Mouse (Mus musculus): ENCODE data around the gene Mcrip2. TPM values are rescaled to one million over a fixed set of nuclear protein-coding genes. Genes with fewer than 3 reads are reported as not detected.

Mcrip2 gene
- total and polyA plus RNA-seq, 3 experiments, result 1.4 to 16.1 (median 1.7) TPM

DNA sequence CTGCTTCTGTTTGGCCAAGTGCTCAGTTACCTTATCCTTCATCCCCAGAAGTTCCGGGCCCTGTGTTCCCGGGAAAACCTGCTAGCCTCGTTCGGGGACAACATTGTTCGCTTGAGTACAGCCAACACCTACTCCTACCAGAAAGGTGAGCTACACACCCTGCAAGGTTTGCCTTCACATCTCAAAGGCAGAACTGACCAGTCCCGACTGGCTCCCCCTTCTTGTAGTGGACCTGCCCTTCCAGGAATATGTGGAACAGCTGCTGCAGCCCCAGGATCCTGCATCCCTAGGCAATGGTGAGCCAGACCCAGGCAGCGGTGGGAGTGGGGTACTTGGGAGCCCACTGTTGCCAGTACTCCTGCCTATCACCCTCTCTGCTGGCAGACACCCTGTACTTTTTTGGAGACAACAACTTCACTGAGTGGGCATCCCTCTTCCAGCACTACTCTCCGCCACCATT lies 39.0 kb downstream of the Mcrip2 start:
- no peaks in the 10 kb centered on the region for H3K9me3 ChIP-seq (replicated peaks; ENCODE audit: low read length)
- no peaks in the 10 kb centered on the region for H3K27me3 ChIP-seq (replicated peaks)
- dilution Hi-C loops (cut with MboI; ENCODE audit: extremely low pct_ligation_motif_present, extremely low pct_unique_long_range_greater_than_20kb, low sequenced_read_pairs) (no loop called here), in situ Hi-C loops (cut with MboI; ENCODE audit: low pct_ligation_motif_present, low pct_unique_long_range_greater_than_20kb, low sequenced_read_pairs) (no loop called here)
- TF ChIP-seq POLR2AphosphoS2 (IDR thresholded peaks at IDR 0.05; ENCODE audit: low read depth, low read length) (0 out of 2 replicates have a peak, but pooled peaks have one; percentile 4), CHD2 (IDR thresholded peaks at IDR 0.05; ENCODE audit: low read length) (no peak), ZMIZ1 (IDR thresholded peaks at IDR 0.05; ENCODE audit: low read depth, low read length) (no peak; the same call in 1 of the 2 replicates), MEF2A (IDR thresholded peaks at IDR 0.05; ENCODE audit: borderline replicate concordance, low read depth, low read length) (no peak)
- peaks cover 24 to 61% of the 10 kb centered on the region in 2 experiments for H3K4me1 ChIP-seq (ENCODE audit: control insufficient read depth in 1 of 2, insufficient read depth in 2 of 2)
- H3K36me3 ChIP-seq (replicated peaks in 1 of 2; ENCODE audit: control insufficient read depth in 1 of 2, insufficient read depth in 1 of 2, low read length in 1 of 2), result peaks cover 49 to 73% of the 10 kb centered on the region in 2 experiments
- peaks cover 14% of the 10 kb centered on the region for H3K79me2 ChIP-seq (replicated peaks; ENCODE audit: control insufficient read depth, extremely low read depth, insufficient read depth, poor library complexity, severe bottlenecking)
- H3K9ac ChIP-seq (ENCODE audit: insufficient read depth, low read depth), result no peak overlapping the region
- H3K4me2 ChIP-seq (ENCODE audit: insufficient read depth, low read depth, poor library complexity, severe bottlenecking), result peak overlapping the region; percentile 30
- H3K4me3 ChIP-seq (replicated peaks in 1 of 3; ENCODE audit: low read depth in 2 of 3, low read length in 2 of 3, poor library complexity in 1 of 3), result peak overlapping the region; percentile 43 to 64 (median 49)
- no peak for DNase-seq (ENCODE audit: extremely low read depth)
- no peak overlapping the region for H3K27ac ChIP-seq (ENCODE audit: insufficient read depth, low read depth)

DNA sequence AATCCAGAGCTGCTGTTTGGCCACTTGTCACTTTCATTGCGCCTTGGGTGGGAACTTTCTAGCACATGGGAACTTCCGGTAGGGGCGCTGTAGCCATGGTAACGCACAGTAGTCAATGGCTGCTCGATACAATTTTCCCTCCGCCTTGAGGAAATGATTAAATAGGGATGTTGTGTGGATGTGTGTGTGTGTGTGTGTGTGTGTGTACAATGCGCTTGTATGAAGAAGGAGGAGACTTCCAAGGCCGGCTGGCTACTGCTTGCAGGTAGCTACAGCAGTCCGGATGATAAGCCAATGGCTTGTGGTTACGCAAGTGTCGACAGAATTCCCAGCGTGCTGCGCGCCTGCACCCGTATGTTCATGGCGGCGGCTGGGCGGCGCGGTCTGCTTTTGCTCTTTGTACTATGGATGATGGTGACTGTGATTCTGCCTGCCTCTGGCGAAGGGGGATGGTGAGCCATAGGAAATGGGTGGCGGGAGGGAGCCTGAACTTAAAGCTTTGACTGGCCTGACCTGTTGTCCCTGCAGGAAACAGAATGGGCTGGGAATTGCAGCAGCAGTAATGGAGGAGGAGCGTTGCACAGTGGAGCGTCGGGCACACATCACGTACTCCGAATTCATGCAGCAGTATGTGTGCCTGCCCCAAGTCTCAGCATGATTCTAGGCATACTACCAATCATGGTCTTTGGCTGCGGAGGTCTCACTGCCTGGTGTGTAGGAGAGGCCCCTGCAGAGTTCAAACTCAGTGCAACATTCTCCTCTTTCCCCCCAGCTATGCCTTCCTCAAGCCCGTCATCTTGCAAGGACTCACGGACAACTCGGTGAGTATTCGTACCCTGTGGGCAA lies 39.6 kb downstream of the Mcrip2 start, which contains the start of gene Jmjd8:
TSS of gene Jmjd8 (plus strand) at position 156 of the 846 bp plus-strand sequence.
- Histone ChIP-seq H3K4me1 (ENCODE audit: control insufficient read depth in 1 of 2, insufficient read depth in 2 of 2) (peaks cover 26 to 61% of the 10 kb centered on the region in 2 experiments), H3K4me2 (ENCODE audit: insufficient read depth, low read depth, poor library complexity, severe bottlenecking) (peak within 1 kb of the TSS; percentile 30)
- TF ChIP-seq CHD1 (IDR thresholded peaks at IDR 0.05; ENCODE audit: low read depth, low read length) (no peak), USF2 (conservative IDR thresholded peaks at IDR 0.05; ENCODE audit: low read depth, low read length) (no peak), USF1 (IDR thresholded peaks at IDR 0.05; ENCODE audit: low read depth, low read length) (no peak), RCOR1 (conservative IDR thresholded peaks at IDR 0.05; ENCODE audit: low read depth, low read length) (no peak), MYC (IDR thresholded peaks at IDR 0.05; ENCODE audit: low read depth, low read length) (peak; percentile 42; the same call in 1 of the 2 replicates), TCF12 (IDR thresholded peaks at IDR 0.05; ENCODE audit: low read depth, low read length) (no peak), IRF4 (IDR thresholded peaks at IDR 0.05; ENCODE audit: low read depth, low read length) (no peak), CHD2 (IDR thresholded peaks at IDR 0.05; ENCODE audit: low read length) (no peak), ETS1 (conservative IDR thresholded peaks at IDR 0.05; ENCODE audit: low read depth, low read length) (no peak), HCFC1 (IDR thresholded peaks at IDR 0.05; ENCODE audit: low read depth, low read length) (peak; percentile 54), NELFE (IDR thresholded peaks at IDR 0.05; ENCODE audit: low read depth, low read length) (0 out of 2 replicates have a peak, but pooled peaks have one; percentile 21), MEF2A (IDR thresholded peaks at IDR 0.05; ENCODE audit: borderline replicate concordance, low read depth, low read length) (no peak), NRF1 (IDR thresholded peaks at IDR 0.05; ENCODE audit: low read depth, low read length) (0 out of 2 replicates have a peak, but pooled peaks have one; percentile 21), MXI1 (IDR thresholded peaks at IDR 0.05; ENCODE audit: low read depth, low read length) (0 out of 2 replicates have a peak, but pooled peaks have one; percentile 51), MAFK (IDR thresholded peaks at IDR 0.05; ENCODE audit: insufficient replicate concordance, low read length) (no peak), ZKSCAN1 (IDR thresholded peaks at IDR 0.05; ENCODE audit: borderline replicate concordance, low read depth, low read length) (no peak), POLR2A (IDR thresholded peaks at IDR 0.05; ENCODE audit: low read depth, low read length) (peak; percentile 45; the same call in 1 of the 2 replicates), POLR2AphosphoS2 (IDR thresholded peaks at IDR 0.05; ENCODE audit: low read depth, low read length) (peak; percentile 26; the same call in 1 of the 2 replicates), ZC3H11A (IDR thresholded peaks at IDR 0.05; ENCODE audit: low read depth, low read length) (no peak), SIN3A (IDR thresholded peaks at IDR 0.05; ENCODE audit: low read length) (no peak; the same call in 1 of the 2 replicates), PAX5 (IDR thresholded peaks at IDR 0.05; ENCODE audit: low read length) (no peak), CTCF (conservative IDR thresholded peaks at IDR 0.05 in 1 of 2, IDR thresholded peaks at IDR 0.05 in 1 of 2; ENCODE audit: low read depth in 2 of 2, low read length in 2 of 2) (peak in 1 of 2 experiments; percentile 43; a peak in 2 of 4 replicates), SMC3 (IDR thresholded peaks at IDR 0.05; ENCODE audit: low read depth, low read length) (no peak), MAX (IDR thresholded peaks at IDR 0.05; ENCODE audit: low read length) (no peak), ELF1 (IDR thresholded peaks at IDR 0.05; ENCODE audit: low read depth, low read length) (peak; percentile 62), EP300 (IDR thresholded peaks at IDR 0.05; ENCODE audit: low read length) (no peak), MAZ (IDR thresholded peaks at IDR 0.05; ENCODE audit: low read depth, low read length) (no peak), E2F4 (IDR thresholded peaks at IDR 0.05; ENCODE audit: insufficient replicate concordance, low read depth, low read length) (no peak), ZNF384 (IDR thresholded peaks at IDR 0.05; ENCODE audit: low read depth, low read length) (no peak)

More for the DNA sequence above, 39.6 kb downstream of the Mcrip2 start, which contains the start of gene Jmjd8:
- Histone ChIP-seq H3K27ac (ENCODE audit: insufficient read depth, low read depth) (peak within 1 kb of the TSS; percentile 1; the same call in 1 of the 2 replicates), H3K27me3 (replicated peaks) (no peaks in the 10 kb centered on the region), H3K9ac (ENCODE audit: insufficient read depth, low read depth) (no peak within 1 kb of the TSS), H3K79me2 (replicated peaks; ENCODE audit: control insufficient read depth, extremely low read depth, insufficient read depth, poor library complexity, severe bottlenecking) (peaks cover 14% of the 10 kb centered on the region), H3K4me3 (replicated peaks in 1 of 3; ENCODE audit: low read depth in 2 of 3, low read length in 2 of 3, poor library complexity in 1 of 3) (peak within 1 kb of the TSS; percentile 43 to 64 (median 49)), H3K36me3 (replicated peaks in 1 of 2; ENCODE audit: control insufficient read depth in 1 of 2, insufficient read depth in 1 of 2, low read length in 1 of 2) (peaks cover 49 to 70% of the 10 kb centered on the region in 2 experiments), H3K9me3 (replicated peaks; ENCODE audit: low read length) (no peaks in the 10 kb centered on the region)
- DNase-seq (ENCODE audit: extremely low read depth), result peak; percentile 68
- dilution Hi-C loops (cut with MboI; ENCODE audit: extremely low pct_ligation_motif_present, extremely low pct_unique_long_range_greater_than_20kb, low sequenced_read_pairs), result no loop called here
- in situ Hi-C loops (cut with MboI; ENCODE audit: low pct_ligation_motif_present, low pct_unique_long_range_greater_than_20kb, low sequenced_read_pairs), result no loop called here
